Mouse (Mus musculus) liver, embryonic 14.5 days (tissue): ENCODE measurements around the gene Fndc1.

ENCODE experiments used
- CTCF ChIP-seq: IDR thresholded peaks from 2 replicates; pipeline ENCODE4 v1.5.1; 2016; ENCODE audit warnings: antibody characterized with exemption, low read depth, control low read depth
- EP300 ChIP-seq: IDR thresholded peaks from 2 replicates; pipeline ENCODE4 v1.6.1; 2016; ENCODE audit warnings: antibody characterized with exemption, low read depth

DNA sequence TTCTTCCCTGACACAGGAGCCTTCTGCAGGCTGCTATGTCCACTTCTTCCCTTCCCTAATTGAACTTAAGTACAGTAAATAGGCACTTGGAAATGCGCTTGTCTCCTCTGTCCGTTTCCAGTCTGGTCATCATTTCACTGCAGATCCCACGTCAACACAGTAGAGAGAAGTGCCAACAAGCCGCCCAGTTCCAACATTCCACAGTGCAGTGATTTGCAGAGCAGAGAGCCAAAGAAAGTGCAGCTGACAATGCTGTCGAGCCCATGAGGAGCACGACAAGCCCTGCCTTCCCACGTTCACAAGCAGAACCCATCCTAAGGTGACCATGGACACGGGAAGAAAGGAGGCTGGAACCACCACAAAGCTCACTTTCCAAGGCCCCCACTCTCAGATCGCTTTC, 1.7 kb downstream of the Fndc1 start:
- no peak for TF ChIP-seq EP300
- TF ChIP-seq CTCF, result no peak
